Mouse (Mus musculus): ENCODE measurements at regions not wholly inside any gene's neighbourhood (a gene's known extent, or its start where the extent isn't known, plus 50 kb on each side); places are given as distances from the start of the nearest gene placed in this dataset.

DNA sequence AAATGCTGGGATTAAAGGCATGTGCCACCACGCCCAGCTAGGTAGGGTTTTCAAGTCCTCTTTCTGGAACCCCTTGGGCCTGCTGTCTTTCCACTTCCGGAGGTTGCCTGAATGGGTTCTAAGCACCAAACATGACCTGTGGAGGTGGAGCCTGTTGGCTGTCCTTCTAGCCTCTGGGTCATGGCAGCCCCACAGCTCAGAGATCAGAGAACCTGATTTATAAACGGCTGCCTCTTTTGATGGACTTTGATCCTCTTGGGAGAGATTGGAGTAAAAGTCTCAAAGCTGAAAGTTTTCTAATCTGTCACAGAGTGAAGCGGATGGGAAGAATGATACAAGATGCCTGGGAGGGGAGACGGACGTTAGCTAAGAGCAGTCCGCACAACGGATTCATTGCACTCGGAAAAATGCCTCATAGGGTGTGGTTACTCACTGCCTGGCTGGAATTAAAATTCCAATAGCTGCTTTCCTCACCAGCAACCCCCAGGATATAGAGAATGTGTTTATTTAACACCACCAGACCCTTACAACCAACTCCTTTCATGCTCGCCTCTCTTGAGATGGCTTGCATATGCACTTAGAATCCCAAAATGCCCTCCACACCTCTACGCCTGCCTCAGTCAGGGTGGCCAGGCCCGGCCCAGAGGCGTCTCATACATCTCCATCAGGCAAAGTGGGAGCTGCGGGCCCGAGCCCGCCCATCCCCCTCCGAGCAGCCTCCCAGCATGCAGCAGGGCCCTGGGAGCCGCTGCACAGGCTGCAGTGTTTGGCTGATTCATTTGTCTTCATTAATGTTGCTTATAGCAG, 122.4 kb upstream of the Arhgap5 start:
- Histone ChIP-seq H3K27ac (replicated peaks; ENCODE audit: low read depth, low read length) (peak overlapping the region; percentile 60; the same call in 1 of the 2 replicates), H3K4me3 (replicated peaks; ENCODE audit: low read depth, low read length) (no peak overlapping the region), H3K4me1 (ENCODE audit: control insufficient read depth, insufficient read depth, low read length) (peaks cover 22% of the 10 kb centered on the region), H3K4me2 (ENCODE audit: low read length) (peak overlapping the region; percentile 21; the same call in 1 of the 2 replicates), H3K9ac (replicated peaks; ENCODE audit: low read length) (0 out of 2 replicates have a peak overlapping the region, but pooled peaks have one; percentile 21), H3K9me3 (ENCODE audit: control insufficient read depth, low read length) (no peaks in the 10 kb centered on the region), H3K27me3 (ENCODE audit: control insufficient read depth, insufficient read depth, low read length) (no peaks in the 10 kb centered on the region), H3K36me3 (ENCODE audit: control insufficient read depth, insufficient read depth, low read length) (no peaks in the 10 kb centered on the region)
- 38% methylated on average over 18 of the region's 18 CpGs for WGBS
- peak; percentile 74 for DNase-seq
- ATAC-seq (ENCODE audit: low FRiP score, low TSS enrichment), result peak; percentile 70; the same call in 1 of the 2 replicates

- H3K4me2 ChIP-seq (ENCODE audit: low read length), result no peak overlapping the region
- H3K9ac ChIP-seq (replicated peaks; ENCODE audit: low read length), result 0 out of 2 replicates have a peak overlapping the region, but pooled peaks have one; percentile 21
- no peaks in the 10 kb centered on the region for H3K27me3 ChIP-seq (ENCODE audit: control insufficient read depth, insufficient read depth, low read length)
- H3K9me3 ChIP-seq (ENCODE audit: control insufficient read depth, low read length), result no peaks in the 10 kb centered on the region
- no peaks in the 10 kb centered on the region for H3K36me3 ChIP-seq (ENCODE audit: control insufficient read depth, insufficient read depth, low read length)
- WGBS, result 61% methylated on average over 1 of the region's 1 CpGs
- H3K4me3 ChIP-seq (replicated peaks; ENCODE audit: low read depth, low read length), result no peak overlapping the region
- DNase-seq, result no peak
- peaks cover 22% of the 10 kb centered on the region for H3K4me1 ChIP-seq (ENCODE audit: control insufficient read depth, insufficient read depth, low read length)
- peak overlapping the region; percentile 60; the same call in 1 of the 2 replicates for H3K27ac ChIP-seq (replicated peaks; ENCODE audit: low read depth, low read length)
- peak; percentile 18; the same call in 1 of the 2 replicates for ATAC-seq (ENCODE audit: low FRiP score, low TSS enrichment)
Observed at GRCm38 (mm10) chr12:52381968-52382325, 121.8 kb upstream of the Arhgap5 start.

DNA sequence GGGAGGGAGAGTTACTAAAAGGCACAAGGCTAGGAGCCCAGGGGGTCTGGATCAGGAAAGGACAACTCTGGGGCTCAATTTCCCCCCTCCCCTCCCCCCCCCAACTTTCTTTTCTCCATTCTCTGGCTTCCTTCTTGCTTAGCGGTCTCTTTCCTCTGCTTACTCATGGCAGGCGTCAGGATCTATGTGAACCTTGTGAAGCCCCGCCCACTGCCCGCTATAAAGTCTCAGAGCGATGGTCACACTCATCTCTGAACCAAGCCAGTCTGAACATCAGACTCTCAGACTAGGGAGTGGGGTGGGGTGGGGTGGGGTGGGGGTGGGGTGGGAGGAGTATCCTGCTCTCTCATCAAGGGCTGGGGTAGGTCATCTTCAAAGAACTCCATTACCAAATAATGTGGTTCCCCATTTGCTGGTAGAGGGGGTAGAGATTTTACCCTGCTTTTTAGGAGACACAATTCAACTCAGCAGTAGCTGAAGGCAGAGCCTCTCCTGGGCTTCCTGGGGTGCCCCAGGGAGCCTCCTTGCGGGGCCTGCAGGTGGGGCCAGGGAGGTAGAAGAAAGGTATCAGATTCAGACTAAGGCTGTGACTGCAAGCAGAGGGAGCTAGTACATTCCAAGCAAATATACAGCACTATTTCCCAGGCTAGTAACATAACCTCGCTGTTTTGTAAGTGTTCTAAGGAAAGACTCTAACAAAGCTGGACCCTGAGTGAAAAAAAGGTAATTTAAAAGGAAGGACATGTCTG, 120.8 kb upstream of the Arhgap5 start:
- DNase-seq, result no peak
- H3K27me3 ChIP-seq (ENCODE audit: control insufficient read depth, insufficient read depth, low read length), result no peaks in the 10 kb centered on the region
- ATAC-seq (ENCODE audit: low FRiP score, low TSS enrichment), result no peak
- H3K9me3 ChIP-seq (ENCODE audit: control insufficient read depth, low read length), result no peaks in the 10 kb centered on the region
- H3K4me1 ChIP-seq (ENCODE audit: control insufficient read depth, insufficient read depth, low read length), result peaks cover 22% of the 10 kb centered on the region
- no peak overlapping the region for H3K4me3 ChIP-seq (replicated peaks; ENCODE audit: low read depth, low read length)
- H3K27ac ChIP-seq (replicated peaks; ENCODE audit: low read depth, low read length), result no peak overlapping the region
- H3K36me3 ChIP-seq (ENCODE audit: control insufficient read depth, insufficient read depth, low read length), result no peaks in the 10 kb centered on the region
- 16% methylated on average over 7 of the region's 7 CpGs for WGBS
- no peak overlapping the region for H3K9ac ChIP-seq (replicated peaks; ENCODE audit: low read length)
- no peak overlapping the region for H3K4me2 ChIP-seq (ENCODE audit: low read length)

GRCm38 (mm10) chr12:52389552-52389951, 114.2 kb upstream of the Arhgap5 start:
- DNase-seq, result no peak
- no peaks in the 10 kb centered on the region for H3K36me3 ChIP-seq (ENCODE audit: control insufficient read depth, insufficient read depth, low read length)
- no peak for ATAC-seq (ENCODE audit: low FRiP score, low TSS enrichment)
- no peak overlapping the region for H3K4me2 ChIP-seq (ENCODE audit: low read length)
- no peak overlapping the region for H3K4me3 ChIP-seq (replicated peaks; ENCODE audit: low read depth, low read length)
- H3K4me1 ChIP-seq (ENCODE audit: control insufficient read depth, insufficient read depth, low read length), result peaks cover 9% of the 10 kb centered on the region
- 38% methylated on average over 5 of the region's 5 CpGs for WGBS
- no peaks in the 10 kb centered on the region for H3K27me3 ChIP-seq (ENCODE audit: control insufficient read depth, insufficient read depth, low read length)
- no peak overlapping the region for H3K9ac ChIP-seq (replicated peaks; ENCODE audit: low read length)
- 0 out of 2 replicates have a peak overlapping the region, but pooled peaks have one; percentile 42 for H3K27ac ChIP-seq (replicated peaks; ENCODE audit: low read depth, low read length)
- no peaks in the 10 kb centered on the region for H3K9me3 ChIP-seq (ENCODE audit: control insufficient read depth, low read length)

- Histone ChIP-seq H3K4me1 (ENCODE audit: control insufficient read depth, insufficient read depth, low read length) (peaks cover 14% of the 10 kb centered on the region), H3K27ac (replicated peaks; ENCODE audit: low read depth, low read length) (no peak overlapping the region), H3K9ac (replicated peaks; ENCODE audit: low read length) (no peak overlapping the region), H3K9me3 (ENCODE audit: control insufficient read depth, low read length) (no peaks in the 10 kb centered on the region), H3K36me3 (ENCODE audit: control insufficient read depth, insufficient read depth, low read length) (no peaks in the 10 kb centered on the region), H3K4me2 (ENCODE audit: low read length) (no peak overlapping the region), H3K4me3 (replicated peaks; ENCODE audit: low read depth, low read length) (no peak overlapping the region), H3K27me3 (ENCODE audit: control insufficient read depth, insufficient read depth, low read length) (no peaks in the 10 kb centered on the region)
- DNase-seq (no peak), ATAC-seq (ENCODE audit: low FRiP score, low TSS enrichment) (peak; percentile 27; the same call in 1 of the 2 replicates)
- 48% methylated on average over 4 of the region's 4 CpGs for WGBS
Observed at GRCm38 (mm10) chr12:52390242-52390641, 113.5 kb upstream of the Arhgap5 start.

- Histone ChIP-seq H3K27me3 (ENCODE audit: control insufficient read depth, insufficient read depth, low read length) (no peaks in the 10 kb centered on the region), H3K9me3 (ENCODE audit: control insufficient read depth, low read length) (no peaks in the 10 kb centered on the region), H3K9ac (replicated peaks; ENCODE audit: low read length) (no peak overlapping the region), H3K4me1 (ENCODE audit: control insufficient read depth, insufficient read depth, low read length) (peaks cover 25% of the 10 kb centered on the region), H3K36me3 (ENCODE audit: control insufficient read depth, insufficient read depth, low read length) (no peaks in the 10 kb centered on the region), H3K4me3 (replicated peaks; ENCODE audit: low read depth, low read length) (no peak overlapping the region), H3K27ac (replicated peaks; ENCODE audit: low read depth, low read length) (no peak overlapping the region), H3K4me2 (ENCODE audit: low read length) (no peak overlapping the region)
- 62% methylated on average over 4 of the region's 4 CpGs for WGBS
- no peak for DNase-seq
- ATAC-seq (ENCODE audit: low FRiP score, low TSS enrichment), result no peak
Observed at GRCm38 (mm10) chr12:52392636-52393035, 111.1 kb upstream of the Arhgap5 start.

GRCm38 (mm10) chr12:52393981-52394718, 109.6 kb upstream of the Arhgap5 start:
- no peaks in the 10 kb centered on the region for H3K9me3 ChIP-seq (ENCODE audit: control insufficient read depth, low read length)
- H3K36me3 ChIP-seq (ENCODE audit: control insufficient read depth, insufficient read depth, low read length), result no peaks in the 10 kb centered on the region
- H3K4me1 ChIP-seq (ENCODE audit: control insufficient read depth, insufficient read depth, low read length), result peaks cover 27% of the 10 kb centered on the region
- DNase-seq (peak; percentile 68), ATAC-seq (ENCODE audit: low FRiP score, low TSS enrichment) (no peak)
- WGBS, result 53% methylated on average over 15 of the region's 15 CpGs
- H3K9ac ChIP-seq (replicated peaks; ENCODE audit: low read length), result no peak overlapping the region
- no peaks in the 10 kb centered on the region for H3K27me3 ChIP-seq (ENCODE audit: control insufficient read depth, insufficient read depth, low read length)
- H3K27ac ChIP-seq (replicated peaks; ENCODE audit: low read depth, low read length), result no peak overlapping the region
- no peak overlapping the region for H3K4me2 ChIP-seq (ENCODE audit: low read length)
- H3K4me3 ChIP-seq (replicated peaks; ENCODE audit: low read depth, low read length), result no peak overlapping the region

GRCm38 (mm10) chr12:52394719-52395062, 109.1 kb upstream of the Arhgap5 start:
- Histone ChIP-seq H3K4me1 (ENCODE audit: control insufficient read depth, insufficient read depth, low read length) (peaks cover 27% of the 10 kb centered on the region), H3K9ac (replicated peaks; ENCODE audit: low read length) (no peak overlapping the region), H3K9me3 (ENCODE audit: control insufficient read depth, low read length) (no peaks in the 10 kb centered on the region), H3K4me3 (replicated peaks; ENCODE audit: low read depth, low read length) (no peak overlapping the region), H3K36me3 (ENCODE audit: control insufficient read depth, insufficient read depth, low read length) (no peaks in the 10 kb centered on the region), H3K27me3 (ENCODE audit: control insufficient read depth, insufficient read depth, low read length) (no peaks in the 10 kb centered on the region), H3K27ac (replicated peaks; ENCODE audit: low read depth, low read length) (no peak overlapping the region), H3K4me2 (ENCODE audit: low read length) (no peak overlapping the region)
- WGBS, result 79% methylated on average over 3 of the region's 3 CpGs
- DNase-seq (no peak), ATAC-seq (ENCODE audit: low FRiP score, low TSS enrichment) (no peak)
